Mouse (Mus musculus) ES-Bruce4 (cell line): Measurements from ENCODE around the gene Thap4.

Experiments
- CTCF ChIP-seq: IDR thresholded peaks from one replicate; pipeline ENCODE4 v1.8.1; 2011; ENCODE audit warnings: low read depth, low read length
- POLR2A ChIP-seq: IDR thresholded peaks from one replicate; pipeline ENCODE4 v1.8.1; 2011; ENCODE audit warnings: low read length; ENCODE audit not compliant: insufficient read depth

- TF ChIP-seq CTCF = no peak
- TF ChIP-seq POLR2A = no peak
Observed at GRCm38 (mm10) chr1:93691786-93692357, 62.8 kb downstream of the Thap4 start.
